Mouse (Mus musculus) 3134 (cell line): ENCODE measurements around the gene Rffl.
A peak's percentile ranks its signal among the peaks of the same experiment; 100 is the strongest.

Experiments used
- DNase-seq: peaks from one replicate; pipeline ENCODE4 v3.0.0-alpha.2; 2011; ENCODE audit warnings: low spot score; ENCODE audit not compliant: insufficient read length; ENCODE audit errors: extremely low read depth

Rffl gene

DNA sequence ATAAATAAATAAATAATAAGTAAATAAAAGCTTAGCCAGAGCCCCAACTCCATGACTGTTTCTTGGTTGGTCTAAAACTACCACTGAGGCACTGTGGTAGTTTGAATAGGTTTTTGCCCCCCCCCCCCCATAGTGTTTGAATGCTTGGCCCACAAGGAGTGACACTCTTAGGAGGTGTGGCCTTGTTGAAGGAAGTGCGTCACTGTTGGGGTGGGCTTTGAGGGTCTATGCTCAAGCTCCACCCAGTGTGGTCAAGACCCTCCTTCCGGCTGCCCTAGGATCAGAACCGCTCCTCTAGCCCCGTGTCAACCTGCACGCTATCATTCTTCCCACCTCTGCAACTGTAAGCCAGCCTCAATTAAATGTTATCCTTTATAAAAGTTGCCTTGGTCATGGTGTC is 4.6 kb upstream of the Rffl start:
- DNase-seq: no peak

DNA sequence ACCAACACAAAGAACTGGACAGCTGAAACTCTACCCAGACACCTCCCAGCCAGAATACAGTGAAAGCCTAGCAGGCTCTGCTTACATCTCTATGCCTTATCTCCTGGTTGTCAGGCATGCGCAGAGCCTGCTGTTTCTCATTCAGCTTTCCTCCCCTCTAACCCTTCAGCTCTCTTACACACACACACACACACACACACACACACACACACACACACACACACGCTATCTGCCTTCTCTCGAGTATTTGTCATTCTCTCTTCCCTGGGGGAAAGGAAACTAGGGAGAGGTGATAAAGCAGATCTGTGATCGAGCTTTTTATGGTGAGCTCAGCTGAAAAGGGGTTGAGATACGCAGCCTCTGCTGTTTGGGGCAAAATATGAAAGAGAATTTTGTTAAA is 3.9 kb upstream of the Rffl start:
- DNase-seq: no peak

DNA sequence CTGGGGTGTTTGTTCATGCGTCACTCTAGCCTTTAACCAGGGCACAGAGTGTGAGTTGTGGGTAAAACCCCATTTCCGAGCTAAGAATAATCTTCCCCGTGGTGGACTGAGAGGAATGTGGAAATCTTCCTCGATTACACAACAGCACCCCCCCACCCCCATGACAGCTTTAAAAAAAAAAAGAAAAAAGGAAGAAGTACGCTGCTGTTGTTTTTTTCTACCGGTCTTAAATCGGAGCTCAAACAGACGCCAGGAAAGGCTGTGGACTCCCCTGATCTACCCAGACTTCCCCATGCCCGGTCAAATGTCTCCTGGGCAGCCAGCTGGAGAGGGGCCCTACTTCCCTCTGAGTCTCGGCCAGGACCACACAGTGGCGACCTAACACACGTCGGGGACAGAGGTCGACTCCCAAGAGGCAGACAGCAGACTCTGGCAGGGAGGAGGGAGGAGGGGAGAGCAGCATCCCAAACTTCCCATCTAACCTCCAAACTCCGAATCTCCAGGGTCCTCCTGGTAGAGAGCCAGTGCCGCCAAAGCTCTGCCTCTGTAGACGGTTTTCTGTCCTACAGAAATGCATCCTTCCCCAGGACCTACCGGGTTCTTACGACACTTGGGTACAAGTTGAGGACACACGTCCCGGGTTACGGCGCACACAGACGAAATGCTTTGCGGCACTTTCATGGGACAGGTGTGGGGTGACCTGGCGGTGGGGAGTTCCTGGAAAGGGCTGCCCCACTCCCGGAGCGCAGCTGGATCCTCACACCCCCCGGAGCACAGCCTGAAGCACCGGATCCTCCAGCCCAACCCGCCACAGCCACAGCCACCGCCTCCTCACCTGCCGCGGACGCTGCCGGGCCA is 608 bp downstream of the Rffl start:
- peak; percentile 71 for DNase-seq

DNA sequence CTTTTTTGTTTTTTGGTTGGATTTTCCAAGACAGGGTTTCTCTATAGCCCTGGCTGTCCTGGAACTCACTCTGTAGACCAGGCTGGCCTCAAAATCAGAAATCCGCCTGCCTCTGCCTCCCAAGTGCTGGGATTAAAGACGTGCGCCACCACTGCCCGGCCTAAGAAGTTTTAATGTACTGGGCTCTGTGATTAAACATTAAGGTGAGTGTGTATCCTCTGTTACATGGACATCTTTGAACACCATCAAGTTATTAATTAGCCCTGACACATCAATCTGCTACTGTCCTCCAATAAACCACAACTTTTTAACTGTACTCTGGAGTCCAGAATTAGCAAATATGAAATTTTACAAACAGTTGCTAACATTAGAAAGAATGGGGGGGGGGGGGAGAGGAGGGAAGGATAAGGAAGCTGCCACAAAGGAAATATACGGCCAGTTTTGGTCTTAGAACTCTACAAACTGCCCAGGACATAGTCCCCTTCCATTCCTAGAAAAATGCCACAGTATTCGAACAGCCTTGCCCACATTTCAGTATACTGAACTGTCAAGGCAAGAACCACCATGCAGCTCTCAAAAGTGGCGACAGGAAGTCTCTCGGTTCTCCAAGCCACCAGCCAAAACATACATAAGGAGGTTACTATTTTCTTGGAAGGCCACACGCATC is 1.4 kb downstream of the Rffl start:
- no peak for DNase-seq

DNA sequence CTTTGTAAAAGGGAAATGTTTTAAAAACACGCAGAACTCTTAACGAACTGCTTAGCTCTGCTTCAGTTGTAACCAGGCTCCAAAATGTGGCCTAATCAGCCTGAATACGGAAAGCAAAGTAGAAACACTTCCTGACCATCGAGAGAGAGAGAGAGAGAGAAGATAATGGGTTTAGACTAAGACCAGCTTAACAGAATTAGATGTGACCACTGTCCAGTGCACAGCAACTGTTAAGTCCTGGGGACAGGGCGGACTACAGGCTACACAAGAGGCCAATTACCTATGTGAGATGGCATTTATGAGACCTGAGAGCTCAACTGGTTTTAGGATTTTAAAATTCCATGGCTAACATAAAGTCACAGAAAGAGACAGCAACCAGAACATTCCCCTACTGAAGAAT is 3.1 kb downstream of the Rffl start:
- no peak for DNase-seq

DNA sequence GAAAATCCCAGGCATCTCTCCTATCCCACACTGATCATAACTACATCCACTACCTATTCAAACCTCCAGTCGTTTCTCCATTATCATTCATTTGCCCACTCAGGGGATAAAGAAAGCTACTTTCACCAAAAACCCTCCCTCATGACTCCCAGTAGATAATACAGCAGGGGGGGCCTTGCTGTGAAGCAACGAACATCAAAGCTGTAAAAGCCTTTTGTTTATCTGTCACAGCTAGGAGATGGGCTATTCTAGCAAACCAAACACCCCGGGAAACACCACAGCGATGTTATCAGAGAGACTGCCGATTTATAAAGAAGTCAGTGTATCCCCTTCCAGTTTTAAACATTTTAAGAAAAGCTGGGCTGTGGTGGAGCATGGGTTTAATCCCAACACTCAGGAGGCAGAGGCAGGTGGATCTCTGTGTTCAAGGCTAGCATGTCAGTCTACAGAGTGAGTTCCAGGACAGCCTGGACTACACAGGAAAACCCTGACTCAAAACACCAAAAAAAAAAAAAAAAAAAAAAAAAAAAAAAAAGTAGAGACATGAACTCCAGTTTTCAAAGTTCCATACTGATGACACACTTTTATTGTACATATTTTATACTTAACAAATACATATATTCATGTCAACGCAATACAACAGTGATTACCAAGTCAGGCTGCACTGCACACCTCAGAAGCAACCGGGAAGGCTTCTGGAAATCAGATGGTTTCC is 4.0 kb downstream of the Rffl start:
- no peak for DNase-seq

DNA sequence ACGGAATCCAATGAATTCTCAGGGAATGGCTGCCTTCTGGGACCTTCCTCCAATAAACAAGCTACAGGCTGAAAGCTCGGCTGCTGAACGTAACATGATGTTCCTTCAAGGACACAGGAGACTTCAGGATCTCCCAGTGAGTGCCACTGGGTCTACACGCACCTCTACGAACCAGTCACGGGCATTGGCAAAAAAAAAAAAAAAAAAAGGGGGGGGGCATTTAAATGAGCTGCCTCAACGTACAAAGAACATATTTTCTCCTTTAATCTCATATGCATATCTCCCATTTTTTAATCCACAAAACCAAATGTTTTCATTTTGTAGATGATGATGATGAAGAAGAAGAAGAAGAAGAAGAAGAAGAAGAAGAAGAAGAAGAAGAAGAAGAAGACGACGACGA is 5.1 kb downstream of the Rffl start:
- no peak for DNase-seq

DNA sequence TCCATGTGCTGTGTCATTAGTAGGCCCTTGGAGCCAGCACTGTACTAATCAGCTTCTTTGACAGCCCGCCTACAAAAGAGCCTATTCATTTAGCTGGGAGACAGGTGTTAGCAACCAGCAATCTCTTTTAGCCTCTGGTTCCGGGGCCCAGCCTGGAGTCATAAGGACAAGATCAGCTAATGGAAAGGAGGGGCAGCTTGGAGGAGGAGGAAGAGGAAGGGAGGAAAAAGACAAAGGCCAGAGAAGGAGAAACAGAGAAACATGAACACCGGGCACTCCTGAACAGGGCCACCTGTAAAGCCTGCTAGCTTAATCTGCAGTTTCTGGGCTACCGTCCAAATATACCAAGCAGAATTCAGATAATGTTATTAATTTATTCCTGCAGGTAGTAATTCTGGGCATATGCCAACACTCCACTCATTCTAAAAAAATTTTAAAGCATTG is 7.5 kb downstream of the Rffl start:
- DNase-seq: no peak

DNA sequence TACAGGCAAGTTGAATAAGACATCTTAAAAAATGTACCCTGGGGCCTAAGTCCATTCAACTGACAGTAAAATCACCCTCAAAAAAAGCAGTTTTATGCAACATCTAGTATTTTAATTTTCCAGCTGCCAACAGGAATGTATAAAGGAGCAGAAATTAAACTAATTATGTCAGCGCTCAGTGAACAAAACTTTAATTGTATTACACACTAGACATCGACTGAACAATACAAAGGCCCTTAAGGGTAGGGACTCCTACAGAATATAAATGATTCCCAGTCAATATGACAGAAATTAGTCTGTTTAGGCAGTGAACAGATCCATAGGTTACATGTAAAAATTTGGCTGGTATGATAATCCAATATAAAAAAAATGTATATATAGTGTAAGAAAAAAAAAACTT is 8.0 kb downstream of the Rffl start:
- no peak for DNase-seq

DNA sequence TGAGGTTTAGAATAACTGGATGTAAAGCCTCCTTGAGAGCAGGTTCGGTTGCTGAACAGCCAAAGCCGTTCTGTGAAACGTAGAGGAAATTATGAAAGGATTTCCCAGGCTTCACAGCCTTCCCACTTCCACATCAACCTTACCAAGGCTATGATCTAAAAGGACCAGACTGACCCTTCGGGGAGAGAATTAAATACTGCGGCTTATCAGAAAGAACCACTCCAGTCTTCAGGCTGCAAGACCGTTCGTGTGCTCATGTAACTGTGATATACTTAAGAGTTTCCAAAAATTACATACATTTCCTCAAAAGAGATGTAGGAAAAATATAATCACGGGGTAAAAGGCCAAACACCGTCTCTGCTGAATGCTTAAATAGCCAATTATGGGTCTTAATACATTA is 8.4 kb downstream of the Rffl start:
- no peak for DNase-seq

DNA sequence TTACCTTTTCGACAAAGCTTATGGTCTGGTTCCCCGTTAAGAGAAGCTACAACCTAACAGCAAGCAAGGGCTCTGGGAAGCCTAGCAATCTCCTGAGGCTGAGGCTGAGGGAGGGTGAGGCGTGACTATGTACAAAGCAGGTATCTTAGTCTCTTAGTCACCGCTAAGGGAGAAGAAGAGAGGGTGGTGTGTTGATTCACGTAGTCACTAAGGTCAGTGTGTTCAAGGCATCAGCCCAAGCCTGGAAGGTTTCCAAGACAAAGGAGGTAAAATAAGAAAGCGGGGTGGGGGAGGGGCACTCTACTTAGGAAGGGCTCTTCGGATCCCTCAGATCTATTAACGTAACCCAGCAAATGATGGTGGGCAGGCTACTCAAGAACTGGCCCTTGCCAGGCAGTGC is 9.5 kb downstream of the Rffl start:
- DNase-seq: no peak

DNA sequence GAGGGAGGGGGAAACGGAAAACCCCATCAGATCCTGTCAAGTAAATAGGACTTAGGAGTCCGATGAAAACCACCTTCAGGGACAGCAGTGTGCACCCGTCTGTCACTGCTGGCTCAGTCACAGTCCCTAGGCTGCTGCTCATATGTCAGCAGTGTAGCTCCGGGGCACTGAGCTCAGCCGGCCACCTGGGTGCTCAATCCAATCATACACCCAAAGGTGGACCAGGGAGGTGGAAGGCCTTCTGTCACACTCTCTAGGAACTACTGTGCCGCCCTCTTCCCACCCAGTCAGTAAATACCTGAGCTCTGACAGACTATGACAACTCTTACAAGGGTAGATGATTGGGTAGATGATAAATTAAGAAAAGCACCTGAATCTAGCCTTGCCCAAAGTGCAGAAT is 10.3 kb downstream of the Rffl start:
- DNase-seq: no peak

DNA sequence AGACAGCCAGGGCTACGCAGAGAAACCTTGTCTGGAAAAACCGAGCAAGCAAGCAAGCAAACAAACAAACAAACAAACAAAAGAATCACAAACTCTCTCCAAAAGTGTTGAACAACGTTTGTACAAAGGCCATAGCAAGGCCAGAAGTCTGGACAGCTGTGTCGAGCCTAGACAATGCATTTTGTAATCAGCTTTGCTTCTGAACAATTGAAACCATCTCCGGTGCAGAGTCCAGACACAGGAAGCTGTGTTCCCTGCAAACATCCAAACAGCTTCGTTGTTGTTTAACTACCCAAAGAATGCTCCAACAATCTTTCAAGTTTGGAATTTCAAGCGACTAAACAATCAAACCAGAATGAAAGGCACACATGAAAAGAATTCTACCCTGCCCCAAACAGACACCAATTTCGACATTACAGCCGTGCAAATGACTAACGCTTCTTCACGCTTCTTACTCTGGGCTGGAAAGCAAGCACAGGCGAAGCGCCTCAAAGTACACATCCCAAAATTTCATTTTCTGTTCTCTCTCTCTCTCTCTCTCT is 13.6 kb downstream of the Rffl start:
- no peak for DNase-seq

DNA sequence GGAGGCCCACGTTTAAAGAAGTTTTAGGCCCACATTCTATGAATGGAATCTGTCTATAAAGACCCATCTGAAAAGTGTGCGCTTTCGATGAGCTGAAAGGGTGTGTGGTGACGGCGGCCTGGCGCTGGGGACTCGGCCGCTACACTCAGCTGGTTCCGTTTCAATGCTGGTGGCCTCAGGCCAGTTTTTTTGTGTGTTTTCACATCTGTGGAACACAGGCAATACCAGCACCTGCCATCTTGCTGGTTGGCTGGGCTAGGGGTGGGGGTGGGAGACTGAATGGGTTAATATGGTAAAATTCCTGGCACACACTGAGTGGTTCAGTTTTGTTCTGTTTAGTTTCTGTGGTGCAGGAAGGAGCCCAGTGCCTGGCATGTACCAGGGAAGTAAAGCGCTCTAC is 15.0 kb downstream of the Rffl start:
- no peak for DNase-seq

DNA sequence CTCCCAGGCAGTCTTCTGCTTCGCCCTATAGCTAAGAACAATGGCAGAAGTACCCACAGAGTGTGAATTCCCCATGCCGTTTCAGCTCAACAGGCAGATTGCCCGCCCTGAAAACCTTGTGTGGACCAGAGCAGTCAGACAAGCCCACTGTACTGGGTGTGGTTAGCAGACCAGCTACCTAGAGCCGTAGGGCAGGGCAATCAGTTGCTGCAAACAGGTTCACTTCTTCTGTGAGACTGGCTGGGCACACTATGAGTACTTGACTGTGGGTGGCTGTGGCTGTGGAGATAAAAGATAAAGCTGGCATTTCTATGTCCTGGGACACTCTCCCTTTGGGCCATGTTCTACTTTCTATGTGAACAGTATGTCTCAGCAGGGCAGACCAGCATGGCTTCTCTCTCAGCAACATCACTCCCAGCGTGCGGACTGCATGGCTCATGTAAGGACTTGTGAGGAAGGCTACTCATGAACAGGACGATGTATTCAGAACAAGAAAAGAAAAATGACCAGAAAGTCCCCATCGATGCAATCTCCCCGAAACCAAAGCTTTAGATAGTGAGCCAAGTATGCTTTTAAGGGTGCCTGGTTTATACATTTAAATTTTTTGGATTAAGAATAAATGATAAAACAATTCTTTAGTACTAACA is 15.6 kb downstream of the Rffl start:
- DNase-seq: no peak

DNA sequence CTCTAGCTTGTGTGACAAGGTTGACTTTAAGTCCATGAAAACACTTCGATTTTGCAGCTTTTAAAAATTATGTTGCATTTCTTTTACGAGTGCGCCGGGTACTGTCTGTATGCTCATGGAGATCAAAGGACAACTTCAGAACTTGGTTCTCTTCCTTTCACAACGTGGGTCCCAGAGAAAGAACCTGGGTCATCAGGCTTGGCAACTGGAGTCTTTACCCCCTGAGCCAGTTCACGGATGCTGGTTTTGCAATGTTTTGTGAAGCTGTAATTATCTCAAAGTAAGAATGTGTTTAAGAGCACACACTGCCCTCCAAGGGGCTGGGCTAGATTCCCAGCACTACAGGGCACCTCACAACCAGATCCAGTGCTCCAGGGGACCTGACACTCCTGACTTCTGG is 16.9 kb downstream of the Rffl start:
- DNase-seq: no peak

DNA sequence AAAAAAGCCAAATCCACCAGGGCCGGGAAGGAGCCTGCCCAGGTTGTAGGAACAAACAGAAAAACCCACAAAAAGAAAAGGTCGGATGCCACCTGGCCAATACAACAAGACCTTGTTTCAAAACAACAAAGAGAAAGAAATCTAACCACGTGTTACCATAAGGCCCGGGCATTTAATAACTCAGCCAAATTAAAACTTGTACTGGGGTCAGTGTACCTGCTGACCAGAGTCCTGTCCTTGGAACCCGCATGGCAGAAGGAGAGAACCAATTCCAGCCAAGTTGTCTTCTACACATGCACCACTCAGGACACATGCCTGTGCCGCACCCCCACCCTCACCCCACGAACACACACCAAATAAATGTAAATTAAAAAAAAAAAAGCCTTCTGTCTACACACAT is 18.1 kb downstream of the Rffl start:
- DNase-seq: no peak

DNA sequence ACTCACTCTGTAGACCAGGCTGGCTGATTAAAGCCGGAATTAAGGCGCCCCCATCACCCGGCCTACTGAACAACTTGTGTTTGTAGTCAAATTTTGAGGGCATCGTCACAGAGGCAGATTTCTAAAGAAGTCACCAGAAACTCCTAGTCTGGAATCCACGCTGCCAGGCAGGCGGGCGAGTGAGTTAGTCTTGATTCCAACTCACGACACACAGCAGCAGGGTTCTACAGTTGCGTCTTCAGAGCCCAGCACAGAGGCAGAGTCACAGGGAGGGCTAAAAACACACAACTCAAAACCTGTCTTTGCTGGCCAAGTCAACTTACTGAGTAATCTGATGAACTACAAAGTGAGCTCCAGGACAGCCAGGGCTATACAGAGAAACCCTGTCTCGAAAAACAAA is 18.5 kb downstream of the Rffl start:
- no peak for DNase-seq

DNA sequence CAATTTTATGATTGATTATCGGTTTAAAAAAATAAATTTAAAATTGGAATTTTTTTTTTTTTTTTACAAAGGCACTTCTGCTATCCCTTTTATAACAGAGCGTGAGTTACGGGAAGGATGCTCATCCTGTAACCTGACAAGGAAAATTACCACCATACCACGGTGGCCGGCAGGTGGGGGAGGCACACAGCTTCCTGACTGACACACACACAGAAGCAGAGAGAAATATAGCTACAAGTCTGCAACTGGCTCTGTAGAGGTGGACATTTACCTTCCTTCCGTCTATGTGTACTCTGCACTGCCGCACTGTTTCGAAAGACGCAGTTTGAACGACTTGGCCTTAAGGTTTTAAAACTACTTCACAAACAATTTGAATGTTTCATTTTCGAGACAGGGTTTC is 18.9 kb downstream of the Rffl start:
- DNase-seq: no peak

DNA sequence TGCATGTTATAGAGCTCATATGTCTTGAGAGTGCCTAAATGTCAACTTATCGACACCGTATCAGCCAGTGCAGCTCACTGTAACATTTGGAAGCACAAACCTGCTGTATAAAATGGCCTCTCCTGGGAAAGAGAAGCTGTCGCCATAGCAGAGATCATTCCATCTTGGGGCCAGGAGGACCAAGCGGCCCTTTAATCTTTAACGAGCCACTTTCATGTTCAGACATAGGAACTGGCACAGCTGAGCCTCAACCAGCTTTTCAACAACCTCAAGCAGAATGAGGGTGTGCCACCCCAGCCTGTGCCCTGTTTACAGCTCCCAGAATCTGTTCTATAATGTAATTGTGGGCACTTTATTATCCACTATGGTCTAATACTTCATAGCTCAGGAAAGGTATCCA is 20.8 kb downstream of the Rffl start:
- DNase-seq: no peak

DNA sequence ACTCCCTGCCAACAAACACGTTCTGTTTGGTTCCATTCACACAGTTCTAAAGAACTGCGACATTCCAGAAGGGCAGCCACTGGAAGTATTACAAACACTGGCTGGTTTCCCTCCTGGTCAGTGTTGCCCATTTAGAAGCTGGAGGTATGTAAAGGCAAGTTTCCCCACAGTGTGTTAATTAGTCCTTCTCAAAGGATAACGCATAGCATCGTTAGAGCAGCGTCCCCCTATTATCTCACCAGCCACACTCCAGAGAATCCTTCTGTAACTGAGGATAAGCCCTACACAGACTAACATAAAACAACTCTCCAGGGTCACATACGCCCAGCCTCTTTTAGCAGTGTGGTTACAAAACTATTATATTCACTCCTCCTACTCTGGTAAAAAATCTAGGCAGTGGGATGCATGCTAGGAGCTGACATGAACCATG is 23.4 kb downstream of the Rffl start:
- DNase-seq: no peak
